Mouse (Mus musculus): Measurements from ENCODE around the gene Cd109. TPM values are rescaled to one million over a fixed set of nuclear protein-coding genes. Genes with fewer than 3 reads are reported as not detected.
A peak's percentile ranks its signal among the peaks of the same experiment; 100 is the strongest.

Cd109 gene
- polyA plus RNA-seq, 1 experiment: 4.1 TPM

GRCm38 (mm10) chr9:78595257-78595656 lies 20.1 kb upstream of the Cd109 start:
- Histone ChIP-seq H3K4me1 (ENCODE audit: control insufficient read depth, insufficient read depth, low read length) (peaks cover under 1% of the 10 kb centered on the region; the same call in 1 of the 2 replicates), H3K4me3 (ENCODE audit: insufficient read depth, low read length) (no peak overlapping the region), H3K27ac (ENCODE audit: insufficient read depth, low read depth, low read length) (no peak overlapping the region)
- no peak for TF ChIP-seq POLR2A (IDR thresholded peaks at IDR 0.05; ENCODE audit: borderline replicate concordance, low read depth, low read length)
- TF ChIP-seq CTCF (IDR thresholded peaks at IDR 0.05; ENCODE audit: low read depth, low read length): no peak

DNA sequence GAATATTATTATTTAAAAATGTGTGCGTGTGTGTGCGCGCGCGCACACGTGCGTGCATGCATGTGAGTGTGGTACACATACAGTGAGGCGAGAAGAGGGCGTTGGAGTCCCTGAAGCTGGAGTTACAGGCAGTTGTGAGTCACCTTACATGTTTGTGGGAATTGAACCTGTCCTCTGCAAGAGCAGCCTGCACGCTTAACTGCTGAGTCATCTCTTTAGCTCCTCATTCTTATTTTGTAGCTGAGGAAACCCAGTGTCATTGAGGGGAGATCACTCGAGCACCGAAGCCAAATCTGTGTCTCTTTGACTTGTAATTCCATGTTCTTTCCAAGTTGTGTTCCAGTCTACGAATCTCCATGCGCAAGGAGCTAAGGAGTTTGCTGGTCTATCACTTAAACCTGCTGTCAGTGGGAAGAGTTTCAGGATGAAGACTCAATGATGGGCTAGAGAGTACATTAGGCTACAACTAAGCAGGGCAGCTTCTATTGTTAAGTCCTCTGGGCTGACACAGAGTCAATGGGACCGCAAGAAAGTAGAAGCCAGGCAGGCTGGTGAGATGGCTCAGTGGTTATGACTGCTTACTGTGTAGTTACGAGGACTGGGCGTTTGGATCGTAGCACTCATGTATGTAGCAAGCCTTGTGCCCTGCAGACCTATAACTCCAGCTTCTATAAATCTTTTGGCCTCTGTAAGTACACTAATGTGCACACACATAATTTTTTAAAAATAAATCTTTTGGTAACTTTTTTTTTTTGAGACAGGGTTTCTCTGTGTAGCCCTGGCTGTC lies 19.4 kb upstream of the Cd109 start:
- Histone ChIP-seq H3K4me3 (ENCODE audit: insufficient read depth, low read length) (no peak overlapping the region), H3K27ac (ENCODE audit: insufficient read depth, low read depth, low read length) (no peak overlapping the region), H3K4me1 (ENCODE audit: control insufficient read depth, insufficient read depth, low read length) (no peaks in the 10 kb centered on the region)
- TF ChIP-seq CTCF (IDR thresholded peaks at IDR 0.05; ENCODE audit: low read depth, low read length) (no peak), POLR2A (IDR thresholded peaks at IDR 0.05; ENCODE audit: borderline replicate concordance, low read depth, low read length) (no peak)

DNA sequence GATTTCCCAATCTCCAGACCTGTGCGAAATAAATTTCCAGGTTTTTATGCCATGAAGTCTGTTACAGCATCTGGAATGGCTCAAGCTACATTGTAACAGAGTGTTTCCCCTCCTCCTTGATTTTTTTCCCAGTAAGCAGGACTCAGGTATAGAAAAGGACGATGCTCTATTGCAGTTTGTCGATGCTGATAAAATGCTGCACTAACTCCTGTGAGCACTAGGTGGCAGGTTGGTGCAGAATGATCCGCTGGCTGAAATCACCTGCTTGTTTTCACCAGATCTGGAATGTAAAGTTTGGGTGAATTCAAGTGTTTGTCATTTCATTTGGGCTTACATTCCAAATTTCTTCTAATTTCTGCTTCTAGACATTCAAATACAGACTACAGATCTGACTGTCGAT lies 18.5 kb upstream of the Cd109 start:
- TF ChIP-seq CTCF (IDR thresholded peaks at IDR 0.05; ENCODE audit: low read depth, low read length) (no peak), POLR2A (IDR thresholded peaks at IDR 0.05; ENCODE audit: borderline replicate concordance, low read depth, low read length) (no peak)
- H3K4me3 ChIP-seq (ENCODE audit: insufficient read depth, low read length): no peak overlapping the region
- no peaks in the 10 kb centered on the region for H3K4me1 ChIP-seq (ENCODE audit: control insufficient read depth, insufficient read depth, low read length)
- H3K27ac ChIP-seq (ENCODE audit: insufficient read depth, low read depth, low read length): no peak overlapping the region

- no peak overlapping the region for H3K27ac ChIP-seq (ENCODE audit: insufficient read depth, low read depth, low read length)
- no peaks in the 10 kb centered on the region for H3K4me1 ChIP-seq (ENCODE audit: control insufficient read depth, insufficient read depth, low read length)
- no peak overlapping the region for H3K4me3 ChIP-seq (ENCODE audit: insufficient read depth, low read length)
- TF ChIP-seq POLR2A (IDR thresholded peaks at IDR 0.05; ENCODE audit: borderline replicate concordance, low read depth, low read length) (no peak), CTCF (IDR thresholded peaks at IDR 0.05; ENCODE audit: low read depth, low read length) (no peak)
Observed at GRCm38 (mm10) chr9:78599927-78600326, 15.4 kb upstream of the Cd109 start.

DNA sequence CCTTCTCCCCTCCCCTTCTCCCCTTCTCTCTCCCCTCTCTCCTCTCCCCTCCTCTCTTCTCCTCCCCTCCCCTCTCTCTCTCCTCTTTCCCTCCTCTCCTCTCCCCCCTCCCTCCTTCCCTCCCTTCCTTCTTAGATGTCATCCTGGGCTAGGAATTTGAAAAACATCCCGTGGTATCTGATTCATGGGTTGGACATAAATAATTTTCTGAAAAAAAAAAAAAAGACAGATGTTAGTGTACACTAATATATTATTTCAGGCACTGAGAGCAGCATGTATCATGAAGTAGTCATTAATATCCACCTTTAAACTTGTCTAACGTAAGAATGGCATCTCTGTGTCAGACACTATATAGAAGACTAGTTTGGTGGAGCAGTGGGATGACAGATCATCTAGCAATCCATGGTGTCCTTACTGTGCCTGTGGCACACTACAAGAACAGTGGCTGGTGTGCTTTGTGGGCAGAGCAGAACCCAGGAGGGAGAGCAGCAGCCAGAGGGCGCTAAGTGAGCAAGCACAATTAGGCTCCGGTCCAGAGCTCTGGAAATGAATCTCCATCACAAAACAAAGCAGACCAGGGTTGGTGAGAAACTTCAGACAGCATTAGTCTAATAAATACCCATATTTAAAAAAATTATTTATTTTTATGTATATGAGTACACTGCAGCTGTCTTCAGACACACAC lies 14.2 kb upstream of the Cd109 start:
- H3K27ac ChIP-seq (ENCODE audit: insufficient read depth, low read depth, low read length): no peak overlapping the region
- TF ChIP-seq CTCF (IDR thresholded peaks at IDR 0.05; ENCODE audit: low read depth, low read length): peak; percentile 38; the same call in 1 of the 2 replicates
- TF ChIP-seq POLR2A (IDR thresholded peaks at IDR 0.05; ENCODE audit: borderline replicate concordance, low read depth, low read length): no peak
- H3K4me3 ChIP-seq (ENCODE audit: insufficient read depth, low read length): no peak overlapping the region
- no peaks in the 10 kb centered on the region for H3K4me1 ChIP-seq (ENCODE audit: control insufficient read depth, insufficient read depth, low read length)

GRCm38 (mm10) chr9:78614201-78614600 lies 1.1 kb upstream of the Cd109 start:
- Histone ChIP-seq H3K4me1 (ENCODE audit: control insufficient read depth, insufficient read depth, low read length) (peaks cover 4% of the 10 kb centered on the region), H3K4me3 (ENCODE audit: insufficient read depth, low read length) (no peak overlapping the region)
- no peak for TF ChIP-seq CTCF (IDR thresholded peaks at IDR 0.05; ENCODE audit: low read depth, low read length)
- no peak for TF ChIP-seq POLR2A (IDR thresholded peaks at IDR 0.05; ENCODE audit: borderline replicate concordance, low read depth, low read length)

DNA sequence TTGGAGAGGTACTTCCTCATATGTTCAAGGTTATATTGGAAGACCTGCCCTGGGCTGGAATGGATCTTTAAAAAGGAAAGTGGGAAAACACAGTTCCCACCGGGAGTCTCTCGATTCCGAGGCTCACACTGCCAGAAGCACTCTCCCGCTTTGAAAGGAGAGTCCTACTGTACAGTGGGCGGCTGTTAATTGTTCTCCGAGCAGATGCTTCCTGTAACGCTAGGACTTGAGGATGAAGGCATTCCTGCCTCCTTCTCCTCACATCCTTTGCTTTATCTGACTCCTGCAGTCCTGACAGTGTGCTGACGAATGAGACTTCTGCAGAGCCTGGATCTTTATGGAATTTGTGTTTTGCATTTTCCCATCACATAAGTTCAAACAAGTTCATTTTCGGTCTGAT lies 3.9 kb downstream of the Cd109 start:
- no peak overlapping the region for H3K27ac ChIP-seq (ENCODE audit: insufficient read depth, low read depth, low read length)
- H3K4me1 ChIP-seq (ENCODE audit: control insufficient read depth, insufficient read depth, low read length): peaks cover 19% of the 10 kb centered on the region
- H3K4me3 ChIP-seq (ENCODE audit: insufficient read depth, low read length): no peak overlapping the region
- TF ChIP-seq POLR2A (IDR thresholded peaks at IDR 0.05; ENCODE audit: borderline replicate concordance, low read depth, low read length): no peak
- TF ChIP-seq CTCF (IDR thresholded peaks at IDR 0.05; ENCODE audit: low read depth, low read length): no peak

More at GRCm38 (mm10) chr9:78614201-78614600, 1.1 kb upstream of the Cd109 start:
- H3K27ac ChIP-seq (ENCODE audit: insufficient read depth, low read depth, low read length): no peak overlapping the region

DNA sequence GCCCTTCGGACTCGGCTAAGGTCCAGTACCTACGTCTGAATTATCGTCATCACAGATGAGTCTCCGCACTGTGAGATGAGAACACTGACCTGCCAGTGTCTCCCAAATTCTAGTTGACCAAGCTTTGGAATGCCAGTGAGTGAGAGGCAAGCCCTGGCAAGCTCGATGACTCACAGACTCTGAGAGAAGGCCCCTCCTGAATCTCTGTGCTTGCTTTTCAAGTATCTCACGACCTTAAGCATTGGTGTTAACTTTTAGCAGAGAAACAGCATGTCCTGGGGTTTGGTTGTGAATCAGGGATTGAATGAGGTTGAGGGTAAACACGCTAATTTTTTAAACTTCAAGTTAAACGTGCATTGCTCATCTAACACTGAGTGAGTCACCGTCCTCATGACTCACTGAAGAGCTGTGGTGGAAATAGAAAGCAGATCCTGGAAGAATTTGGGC lies 8.0 kb downstream of the Cd109 start:
- Histone ChIP-seq H3K4me1 (ENCODE audit: control insufficient read depth, insufficient read depth, low read length) (peaks cover 30% of the 10 kb centered on the region), H3K4me3 (ENCODE audit: insufficient read depth, low read length) (peak overlapping the region; percentile 21; the same call in 1 of the 2 replicates), H3K27ac (ENCODE audit: insufficient read depth, low read depth, low read length) (peak overlapping the region; percentile 95)
- TF ChIP-seq CTCF (IDR thresholded peaks at IDR 0.05; ENCODE audit: low read depth, low read length) (no peak), POLR2A (IDR thresholded peaks at IDR 0.05; ENCODE audit: borderline replicate concordance, low read depth, low read length) (no peak)

DNA sequence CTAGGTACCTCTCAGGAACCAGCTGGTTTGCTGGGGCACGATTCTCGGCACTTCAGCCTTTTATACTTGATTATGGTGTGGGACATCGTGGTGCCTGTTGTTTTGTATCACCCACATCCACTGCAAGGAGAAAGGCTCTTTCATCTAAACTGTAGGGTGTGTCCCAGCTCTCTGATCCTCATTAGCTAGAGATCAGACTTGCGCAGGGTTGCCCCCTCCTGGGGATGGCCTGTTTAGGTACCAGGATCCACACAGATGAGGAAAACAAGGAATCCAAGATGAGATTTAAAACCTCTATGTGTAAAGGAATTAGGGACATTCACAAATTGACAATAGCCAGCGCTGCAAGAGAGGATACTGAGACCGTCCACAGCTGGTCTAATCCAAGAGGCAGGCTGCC lies 14.6 kb downstream of the Cd109 start:
- no peak overlapping the region for H3K4me3 ChIP-seq (ENCODE audit: insufficient read depth, low read length)
- peaks cover 40% of the 10 kb centered on the region for H3K4me1 ChIP-seq (ENCODE audit: control insufficient read depth, insufficient read depth, low read length)
- H3K27ac ChIP-seq (ENCODE audit: insufficient read depth, low read depth, low read length): no peak overlapping the region
- TF ChIP-seq CTCF (IDR thresholded peaks at IDR 0.05; ENCODE audit: low read depth, low read length): no peak
